Mouse (Mus musculus): ENCODE results near the gene Rab30.
"Not testable (repeated sequence)": the region's sequence is repeated elsewhere in the genome, so short reads cannot be mapped to it uniquely, and the experiment has no call there.

The Rab30 gene

DNA sequence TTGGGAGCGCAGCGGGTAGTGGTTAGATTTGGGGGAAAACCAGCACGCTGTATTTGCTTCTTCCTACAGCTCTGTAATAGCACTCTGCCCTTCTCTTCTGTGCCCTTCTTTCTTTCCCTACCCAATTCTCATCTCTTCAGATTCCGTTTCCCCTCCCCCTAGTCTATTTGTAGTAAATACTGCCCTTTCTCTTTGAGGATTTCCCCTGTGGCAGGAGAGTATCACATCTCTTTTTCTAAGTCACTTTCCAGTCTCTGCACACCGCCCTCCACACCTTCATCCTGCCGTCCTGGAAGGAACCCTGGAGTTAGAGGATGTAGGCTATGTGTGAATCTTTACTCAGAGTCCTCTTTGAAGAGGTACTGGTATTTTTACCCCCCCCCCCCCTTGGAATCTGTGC, 1.9 kb downstream of the Rab30 start:
- DNase-seq (ENCODE audit: low read depth, low spot score) = no peak

DNA sequence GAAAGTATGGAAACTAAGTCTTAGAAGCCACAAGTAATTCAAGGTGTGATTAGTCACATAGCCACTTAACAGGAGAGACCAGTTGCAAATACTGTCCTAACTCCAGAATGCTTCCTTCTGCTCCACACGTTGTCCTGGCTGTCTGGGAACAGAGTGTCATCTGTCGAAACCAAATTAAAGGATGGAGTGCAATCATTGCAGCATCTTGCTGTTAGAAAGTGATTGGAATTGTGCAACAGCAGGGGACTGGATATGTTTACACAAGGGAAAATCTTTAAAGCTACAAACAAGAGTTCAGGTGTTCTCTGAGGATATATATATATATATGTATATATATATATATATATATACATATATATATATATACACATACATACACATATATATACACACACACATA, 9.0 kb downstream of the Rab30 start:
- DNase-seq (ENCODE audit: low read depth, low spot score) = no peak

DNA sequence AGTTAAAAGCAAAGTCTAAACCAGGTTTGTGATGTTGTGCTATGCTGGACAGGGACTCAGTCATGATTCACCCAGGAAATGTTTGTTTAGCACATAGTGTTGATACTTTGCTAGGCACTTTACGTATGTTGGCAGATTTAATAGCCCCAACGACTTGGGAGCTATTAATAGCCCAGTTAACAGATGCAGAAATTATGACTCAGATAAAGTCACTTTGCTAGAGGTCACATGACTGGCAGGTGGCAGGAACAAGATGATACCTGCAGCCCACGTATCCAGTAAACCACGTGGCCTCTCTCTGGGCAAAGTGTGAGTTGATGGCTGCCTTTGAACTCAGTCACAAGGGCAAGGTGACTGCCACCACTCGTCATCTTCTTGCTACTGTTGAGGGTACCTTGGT, 16.7 kb downstream of the Rab30 start:
- no peak for DNase-seq (ENCODE audit: low read depth, low spot score)

DNA sequence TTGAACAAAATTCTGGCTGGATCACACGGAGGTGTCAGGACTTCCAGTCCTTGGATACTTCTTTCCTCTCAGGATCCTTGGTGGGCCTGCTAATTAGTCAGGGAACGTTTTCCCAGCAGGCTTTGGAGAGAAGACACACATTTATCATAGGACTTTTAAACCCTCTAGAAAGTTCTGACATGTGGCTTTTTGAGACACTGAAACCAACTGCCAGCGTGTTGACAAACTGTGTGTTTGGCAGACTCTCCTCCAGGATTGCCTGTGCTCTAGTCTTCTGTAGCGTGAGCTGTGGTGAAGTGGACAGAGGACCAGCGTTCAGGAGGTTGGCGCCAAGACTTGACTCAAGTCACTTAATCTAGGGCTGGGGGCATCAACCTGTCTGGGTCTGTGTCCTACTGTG, 19.2 kb downstream of the Rab30 start:
- no peak for DNase-seq (ENCODE audit: low read depth, low spot score)

DNA sequence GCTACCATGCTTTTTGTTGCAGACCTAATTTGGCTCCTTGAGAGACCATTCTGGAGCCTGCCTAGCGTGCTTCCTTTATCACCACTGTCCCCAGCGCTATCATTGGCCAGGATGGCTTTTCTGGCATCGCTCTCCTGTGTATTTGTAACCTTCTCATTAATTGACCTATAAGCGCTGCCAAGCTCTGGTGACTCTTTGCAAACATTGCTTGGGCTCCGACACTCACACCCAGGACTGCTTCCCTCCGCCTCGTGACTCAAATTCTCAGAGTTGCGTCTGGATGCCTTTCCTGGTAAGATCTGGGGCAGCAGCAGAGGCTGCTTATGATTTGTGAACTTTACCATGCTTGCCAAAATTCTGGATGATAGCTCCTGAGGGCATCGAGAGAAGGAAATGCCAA, 19.8 kb downstream of the Rab30 start:
- DNase-seq (ENCODE audit: low read depth, low spot score) = no peak

DNA sequence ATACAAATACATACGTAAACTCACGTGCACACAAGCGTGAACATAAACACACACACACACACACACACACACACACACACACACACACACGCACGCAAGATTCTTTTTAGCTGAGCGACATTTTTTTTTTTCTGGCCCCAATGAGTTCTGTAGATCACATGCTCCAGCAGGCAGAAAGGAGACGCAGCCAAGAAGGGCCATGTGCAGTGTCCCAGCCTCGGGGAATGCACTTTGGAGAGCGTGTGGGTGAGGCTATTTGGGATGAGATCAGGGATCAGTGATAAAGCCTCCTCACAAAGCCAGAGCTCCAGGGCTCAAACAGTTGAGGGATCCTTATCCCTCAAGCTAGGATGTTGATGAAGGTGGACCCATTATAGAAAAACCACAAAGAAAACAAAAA, 24.0 kb downstream of the Rab30 start:
- no peak for DNase-seq (ENCODE audit: low read depth, low spot score)

DNA sequence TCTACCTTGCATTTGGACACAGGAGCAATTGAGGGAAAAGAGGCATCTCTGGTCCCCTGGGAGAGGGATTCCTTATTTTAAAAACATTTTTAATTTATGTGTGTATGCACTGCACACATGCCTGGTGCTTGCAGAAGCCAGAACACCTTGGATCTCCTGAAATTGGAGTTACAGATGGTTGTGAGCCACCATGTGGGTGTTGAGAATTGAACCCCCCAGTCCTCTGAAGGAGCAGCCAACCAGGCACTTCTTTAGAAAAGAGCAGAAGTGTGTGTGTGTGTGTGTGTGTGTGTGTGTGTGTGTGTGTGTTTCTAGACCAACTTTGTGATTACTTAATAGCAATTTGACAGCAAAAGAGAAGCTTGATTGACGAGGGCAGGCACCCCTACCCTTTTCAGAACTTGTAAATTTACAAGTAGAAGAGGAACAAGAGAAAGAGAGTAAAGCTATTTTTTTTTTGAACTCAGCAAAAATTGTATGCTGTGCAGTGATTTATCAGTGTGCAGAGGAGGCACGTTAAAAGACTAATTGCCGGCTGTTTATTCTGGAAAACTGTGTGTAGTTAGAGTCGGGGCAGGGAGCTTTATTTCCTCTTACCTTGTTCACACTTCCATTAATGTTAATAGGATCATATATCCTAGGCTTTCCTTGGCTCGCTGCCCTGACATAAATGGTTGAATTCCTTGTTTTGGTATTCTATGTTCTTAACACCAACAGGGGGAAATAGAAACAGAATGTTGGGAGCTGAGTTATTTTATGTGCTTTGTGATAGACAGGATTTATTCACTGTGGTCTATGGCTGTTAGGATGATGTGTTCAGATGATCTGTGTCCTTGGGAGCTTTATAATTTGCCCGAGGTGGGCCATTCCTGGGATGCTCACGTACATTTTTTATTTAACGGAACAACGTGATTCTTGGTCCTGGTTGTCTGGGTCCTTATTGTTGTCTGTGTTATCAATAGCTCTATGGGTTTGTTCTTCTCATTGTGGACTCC, 25.0 kb downstream of the Rab30 start:
- no peak for DNase-seq (ENCODE audit: low read depth, low spot score)

DNA sequence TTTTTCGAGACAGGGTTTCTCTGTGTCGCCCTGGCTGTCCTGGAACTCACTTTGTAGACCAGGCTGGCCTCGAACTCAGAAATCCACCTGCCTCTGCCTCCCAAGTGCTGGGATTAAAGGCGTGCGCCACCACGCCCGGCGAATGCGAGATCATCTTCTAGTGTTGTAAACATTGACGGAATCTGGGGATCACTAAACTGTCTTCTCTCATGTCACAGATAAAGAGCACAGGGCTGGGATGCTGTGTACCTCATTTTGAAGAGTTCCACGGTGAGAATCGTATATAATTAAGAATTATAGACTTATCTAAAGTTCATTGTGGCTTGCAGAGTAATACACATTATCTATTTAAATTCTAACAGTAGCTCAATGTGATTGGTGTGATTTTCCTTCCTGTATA, 26.7 kb downstream of the Rab30 start:
- DNase-seq (ENCODE audit: low read depth, low spot score) = not testable (repeated sequence)

DNA sequence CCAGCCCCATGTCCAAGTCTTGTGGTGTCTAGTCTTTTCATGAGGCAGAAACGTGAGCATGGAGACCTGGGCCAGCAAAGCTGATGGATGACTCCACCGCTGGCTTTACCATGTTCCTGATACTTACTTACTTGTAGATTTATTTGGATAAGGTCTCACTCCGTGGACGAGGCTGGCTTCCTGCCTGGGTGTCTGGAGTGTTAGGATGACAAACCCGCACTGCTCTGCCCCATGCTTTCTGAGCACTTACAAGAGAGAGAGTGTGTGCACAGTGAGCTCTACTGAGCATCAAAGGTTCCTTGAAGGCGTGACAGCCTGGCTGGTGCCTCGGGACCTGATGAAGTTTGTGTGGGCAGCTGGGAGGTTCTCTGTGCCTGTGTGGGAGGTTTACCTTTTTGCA, 27.5 kb downstream of the Rab30 start:
- DNase-seq (ENCODE audit: low read depth, low spot score) = no peak

DNA sequence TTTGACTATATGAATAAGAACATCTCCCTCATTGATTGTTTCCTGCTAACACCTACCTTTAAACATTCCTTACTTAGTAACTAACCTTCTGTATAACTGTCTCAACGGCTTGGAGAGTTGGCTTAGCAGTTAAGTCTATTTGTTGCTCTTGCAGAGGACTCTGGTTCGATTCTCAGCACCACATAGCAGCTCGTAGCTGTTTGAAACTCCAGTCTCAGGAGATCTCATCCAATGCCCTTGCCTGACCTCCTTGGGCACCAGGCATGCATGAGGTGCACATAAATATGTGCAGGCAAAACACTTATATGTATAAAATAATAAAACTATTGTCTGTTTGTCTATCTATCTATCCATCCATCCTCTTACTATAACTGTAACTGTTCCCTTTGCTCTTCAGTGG, 31.6 kb downstream of the Rab30 start:
- no peak for DNase-seq (ENCODE audit: low read depth, low spot score)

DNA sequence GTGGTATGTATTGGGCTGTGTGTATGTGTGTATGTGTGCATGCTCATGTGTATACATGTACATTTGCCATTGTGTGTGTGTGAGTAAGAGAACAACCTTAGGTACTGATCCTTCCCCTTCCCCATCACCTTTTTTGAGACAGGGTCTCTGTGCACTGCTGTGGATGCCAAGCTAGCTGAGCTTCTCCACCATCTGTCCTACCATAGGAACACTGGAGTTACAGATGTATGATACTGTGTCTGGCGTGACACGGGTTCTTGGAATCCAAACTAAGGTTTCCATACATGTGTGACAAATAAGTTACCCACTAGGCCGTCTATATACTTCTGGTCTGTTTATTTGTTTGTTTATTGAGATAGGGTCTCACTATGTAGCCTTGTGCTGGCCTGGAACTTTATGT, 32.2 kb downstream of the Rab30 start:
- DNase-seq (ENCODE audit: low read depth, low spot score) = no peak

DNA sequence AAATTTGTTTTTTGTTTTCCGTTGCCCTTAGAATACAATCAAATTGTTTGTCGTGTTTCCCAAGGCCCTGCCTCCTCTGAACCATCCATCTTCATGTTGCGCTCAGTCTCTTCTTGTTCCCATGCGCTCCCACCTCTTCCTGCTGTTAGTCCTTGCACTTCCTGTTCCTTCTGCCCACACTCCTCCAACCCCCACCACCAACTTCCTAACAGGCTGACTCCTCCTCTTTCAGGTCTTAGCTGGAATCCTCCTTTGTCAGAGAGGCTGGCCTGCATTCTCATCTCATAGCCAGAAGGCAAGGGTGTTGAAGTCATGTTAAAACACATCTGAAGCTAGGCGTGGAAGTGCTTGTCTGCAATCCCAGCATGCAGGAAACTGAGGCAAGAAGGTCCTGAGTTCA, 33.3 kb downstream of the Rab30 start:
- DNase-seq (ENCODE audit: low read depth, low spot score) = no peak

DNA sequence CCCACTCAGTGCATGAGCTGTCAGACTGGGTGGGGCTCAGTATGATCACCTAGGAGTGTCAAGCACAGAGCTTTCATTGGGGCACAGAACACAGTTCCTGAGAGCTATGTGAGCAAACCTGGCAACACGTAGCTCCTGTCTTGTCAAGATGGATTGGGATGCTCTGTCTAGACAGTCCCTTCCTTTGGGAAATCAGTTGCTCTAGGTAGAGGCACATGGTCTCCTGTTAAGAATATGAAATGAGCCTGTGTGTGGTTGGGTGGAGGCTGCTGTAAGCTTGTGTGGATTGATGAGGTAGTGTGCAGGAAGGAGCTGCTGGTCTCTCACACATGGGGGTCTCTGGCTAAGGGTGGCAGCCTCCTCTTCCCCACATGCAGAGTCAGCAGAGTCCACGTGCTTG, 34.3 kb downstream of the Rab30 start:
- DNase-seq (ENCODE audit: low read depth, low spot score) = no peak

DNA sequence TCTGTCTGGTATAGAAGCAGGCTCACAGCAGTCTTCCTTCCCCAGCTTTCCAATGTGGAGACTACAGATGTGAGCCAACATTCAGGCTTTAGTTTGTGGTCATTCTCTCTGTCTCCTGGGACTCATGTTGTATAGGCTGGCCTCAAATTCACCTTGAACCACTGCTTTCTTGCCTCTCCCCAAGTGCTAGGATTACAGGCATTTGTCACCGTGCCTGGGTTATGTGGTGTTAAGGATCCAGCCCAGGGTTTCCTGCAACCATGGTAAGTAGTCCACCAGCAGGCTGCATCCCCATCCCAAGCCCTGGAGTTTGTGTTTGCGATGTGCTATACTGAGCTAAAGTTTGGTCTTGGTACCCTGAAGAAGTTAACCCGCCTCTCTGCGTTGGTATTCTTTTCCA, 35.2 kb downstream of the Rab30 start:
- no peak for DNase-seq (ENCODE audit: low read depth, low spot score)

DNA sequence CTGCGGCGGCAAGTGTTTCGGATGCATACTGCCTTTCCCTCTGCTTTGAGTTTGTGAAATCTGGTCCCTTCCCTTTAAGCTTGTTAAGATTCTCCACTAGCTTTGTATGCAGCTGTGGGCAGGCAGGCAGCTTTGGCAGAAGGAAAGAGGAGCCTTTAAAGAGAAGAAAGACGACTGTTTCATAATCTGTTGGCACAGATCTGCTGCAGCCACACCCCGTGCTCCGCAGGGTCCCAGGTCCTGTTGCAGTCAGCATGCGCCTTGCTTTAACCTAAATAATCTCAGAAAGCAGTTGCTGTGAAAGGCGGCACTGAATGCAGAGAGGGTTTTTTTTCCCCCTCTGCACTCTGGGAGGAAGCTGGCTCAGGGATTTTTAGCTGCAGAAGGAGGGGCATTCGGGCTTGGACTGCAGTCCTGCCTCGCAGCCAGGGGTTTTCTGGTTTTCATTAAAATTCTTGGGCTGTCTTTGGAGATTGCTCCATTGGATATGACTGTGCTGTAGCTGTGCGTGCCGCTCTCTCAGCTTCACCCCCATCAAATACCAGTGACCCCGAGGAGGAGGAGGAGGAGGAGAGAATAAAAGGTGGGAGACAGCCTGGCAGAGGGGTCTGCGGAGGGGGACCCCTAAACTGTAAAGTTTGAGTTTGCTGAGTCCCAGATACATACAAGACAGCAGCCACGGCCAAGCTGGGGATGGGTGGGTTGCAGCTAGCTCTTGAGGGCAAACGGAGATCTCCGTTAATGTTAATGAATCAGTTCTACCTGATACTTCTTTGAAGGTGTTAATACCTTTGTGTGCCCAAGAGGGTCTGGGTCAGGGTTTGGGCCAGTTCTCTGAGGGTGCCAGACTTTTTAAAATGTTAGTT, 35.9 kb downstream of the Rab30 start:
- DNase-seq (ENCODE audit: low read depth, low spot score) = peak; percentile 78

DNA sequence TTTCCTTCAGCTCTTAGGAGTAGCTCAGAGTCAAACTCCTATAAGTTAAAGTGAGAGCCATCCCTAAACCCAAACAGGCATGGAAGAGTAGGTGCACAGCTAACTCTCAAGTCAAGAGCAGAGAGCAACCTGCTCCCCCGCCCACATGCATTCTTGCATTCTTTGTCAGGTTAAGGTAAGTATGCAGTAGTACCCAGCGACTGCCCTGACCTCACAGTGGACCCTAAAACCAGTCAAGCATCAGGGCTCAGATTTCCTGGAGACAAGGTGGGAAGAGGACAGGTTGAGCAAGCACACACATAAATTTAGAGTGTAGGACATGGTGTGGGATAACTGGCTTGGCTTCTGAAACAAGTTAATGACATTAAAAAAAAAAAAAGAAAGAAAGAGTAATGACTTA, 37.7 kb downstream of the Rab30 start:
- no peak for DNase-seq (ENCODE audit: low read depth, low spot score)

DNA sequence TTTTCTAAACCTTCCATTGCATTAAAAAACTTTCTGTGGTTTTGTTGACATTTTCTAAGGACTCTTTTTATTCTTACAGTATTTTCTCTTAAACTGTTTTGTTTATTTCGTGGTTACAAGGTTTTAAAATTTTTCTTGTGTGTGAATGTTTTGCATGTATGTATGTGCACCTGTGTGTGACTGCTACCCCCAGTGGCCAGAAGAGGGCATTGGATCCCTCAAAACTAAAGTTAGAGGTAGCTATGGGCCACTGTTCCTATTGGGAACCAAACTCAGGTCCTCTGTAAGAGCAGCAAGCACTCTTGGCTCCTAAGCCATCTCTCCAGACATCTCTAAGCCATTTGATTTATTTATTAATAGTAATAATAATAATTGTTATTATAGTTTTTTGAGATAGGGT, 40.0 kb downstream of the Rab30 start:
- no peak for DNase-seq (ENCODE audit: low read depth, low spot score)

DNA sequence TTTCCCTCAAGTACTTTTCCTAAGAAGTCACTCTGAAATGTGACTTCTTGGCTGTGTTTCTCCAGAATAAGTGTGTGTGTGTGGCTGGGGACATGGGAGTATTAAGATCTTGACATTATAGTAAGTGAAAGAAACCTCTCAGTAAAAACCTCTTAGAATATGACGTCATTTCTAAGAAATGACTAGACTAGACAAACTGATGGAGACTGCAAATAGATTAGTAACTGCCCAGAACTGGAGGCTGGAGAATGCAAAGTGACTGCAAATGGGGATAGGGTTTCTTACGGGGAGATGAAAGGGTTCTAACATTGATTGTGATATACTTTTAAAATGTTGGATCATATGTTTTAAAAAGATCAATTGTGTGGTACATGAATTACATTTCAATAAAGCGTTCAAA, 40.5 kb downstream of the Rab30 start:
- no peak for DNase-seq (ENCODE audit: low read depth, low spot score)

DNA sequence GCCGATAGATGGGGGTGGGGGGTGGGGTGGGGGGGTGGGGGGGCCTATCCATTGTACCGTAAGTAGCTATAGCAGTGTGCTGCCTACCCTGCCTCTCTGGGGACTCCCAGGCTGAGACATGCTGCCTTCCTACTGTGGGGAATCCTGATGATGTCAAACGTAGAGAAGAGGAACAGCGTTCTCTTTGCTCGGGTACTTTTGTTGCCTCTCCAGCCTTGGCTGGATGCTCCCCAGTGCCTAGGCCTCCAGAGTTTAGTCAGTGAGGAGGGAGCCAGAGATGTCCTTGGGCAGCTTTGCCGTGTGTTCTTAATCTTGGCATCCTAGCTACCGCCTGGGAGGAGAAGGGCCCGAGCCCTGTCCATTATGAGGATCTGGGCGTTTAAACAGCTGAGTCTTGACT, 41.1 kb downstream of the Rab30 start:
- no peak for DNase-seq (ENCODE audit: low read depth, low spot score)

DNA sequence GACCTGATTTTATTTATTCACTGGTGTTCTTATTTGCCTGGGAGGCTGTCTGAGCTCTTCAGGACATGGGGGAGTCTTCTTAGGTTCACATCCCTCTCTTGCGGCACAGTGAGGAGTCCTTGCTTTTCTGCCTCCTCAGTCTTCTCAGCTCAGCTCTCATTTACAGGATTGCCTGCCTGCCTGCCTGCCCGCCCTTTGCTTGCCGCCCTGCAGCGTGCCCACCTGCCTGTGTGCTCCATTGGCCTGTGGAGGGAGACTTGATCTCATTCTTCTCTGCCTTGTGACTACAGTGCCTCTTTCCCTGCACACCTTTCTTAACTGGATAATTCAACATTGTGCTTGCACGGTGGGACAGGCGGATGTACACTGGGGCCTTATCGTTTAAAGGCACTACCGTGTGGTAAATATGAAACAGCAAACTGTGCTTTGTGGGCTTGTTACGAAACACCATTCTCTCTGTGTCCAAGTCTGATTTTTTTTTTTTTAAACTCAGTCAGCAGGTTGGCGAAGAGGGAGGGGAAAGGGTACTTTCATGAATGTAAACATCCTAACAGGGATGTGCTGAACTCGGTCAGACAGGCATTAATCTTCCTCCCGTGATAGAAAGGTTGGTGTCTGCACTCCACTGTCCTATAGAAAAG, 41.9 kb downstream of the Rab30 start:
- no peak for DNase-seq (ENCODE audit: low read depth, low spot score)

DNA sequence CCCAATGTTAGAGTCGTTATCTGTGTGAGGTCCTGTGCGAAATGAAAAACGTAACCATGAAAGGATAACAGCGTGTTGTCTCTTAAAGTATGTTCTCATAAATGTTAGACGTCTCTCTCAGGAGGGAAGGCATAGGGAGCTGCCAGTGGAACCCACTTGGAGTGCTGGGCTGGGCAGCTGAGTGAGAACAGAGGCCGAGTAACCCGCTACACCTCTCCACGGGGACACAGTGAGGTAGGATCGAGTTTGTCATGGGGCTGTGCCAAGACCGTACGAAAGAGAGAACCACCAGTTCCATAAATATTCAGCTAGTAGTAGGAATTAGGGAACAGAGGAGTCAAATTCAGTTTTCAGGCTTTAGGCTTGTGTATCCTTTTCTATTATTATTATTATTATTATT, 42.5 kb downstream of the Rab30 start:
- DNase-seq (ENCODE audit: low read depth, low spot score) = no peak

DNA sequence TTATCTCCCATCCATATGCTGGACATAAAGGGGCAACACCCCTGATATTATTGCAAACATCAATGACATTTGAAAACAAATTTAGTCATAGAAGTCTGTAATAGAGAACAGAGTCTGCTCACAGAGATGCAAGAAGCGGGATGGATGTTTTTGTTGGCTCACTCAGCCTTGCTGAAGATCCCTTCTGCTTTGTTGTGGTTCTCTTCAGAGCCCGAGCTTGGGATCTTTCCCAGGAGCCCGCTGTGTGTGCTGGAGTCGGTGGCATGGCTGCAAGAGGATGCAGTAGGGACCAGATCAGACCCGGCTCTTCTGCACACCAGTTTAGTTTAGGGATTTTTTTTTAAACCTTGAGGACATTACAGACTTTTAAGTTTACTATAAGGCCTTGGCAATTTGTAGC, 54.3 kb downstream of the Rab30 start:
- no peak for DNase-seq (ENCODE audit: low read depth, low spot score)

Data from mesoderm, embryonic 11.5 days (tissue).